Mouse (Mus musculus) neural tube, embryonic 11.5 days (tissue): Measurements from ENCODE around the gene Gm2026. TPM values are rescaled to one million over a fixed set of nuclear protein-coding genes. Genes with fewer than 3 reads are reported as not detected.
"Not testable (repeated sequence)": the region's sequence is repeated elsewhere in the genome, so short reads cannot be mapped to it uniquely, and the experiment has no call there.

Source experiments
- ATAC-seq: fragments of 200-750 bp; cut with Nextera tagmentation; 2 replicates; pipeline ENCODE4 v1.8.0; 2017; ENCODE audit warnings: moderate number of reproducible peaks, mild to moderate bottlenecking, moderate TSS enrichment, moderate library complexity; ENCODE audit not compliant: insufficient read depth, low FRiP score, low TSS enrichment
- DNase-seq: peaks from one replicate; pipeline ENCODE4 v3.0.0-alpha.2; 2015; ENCODE audit warnings: low spot score
- H3K27ac ChIP-seq: fragments of 300-500 bp; sonication (generic); 2 replicates; pipeline ENCODE4 v1.5.1; 2014; ENCODE audit warnings: low read depth, mild to moderate bottlenecking, low read length
- H3K27me3 ChIP-seq: fragments of 300-500 bp; sonication (generic); 2 replicates; pipeline ENCODE4 v1.6.1; 2014; ENCODE audit warnings: mild to moderate bottlenecking, low read length, mixed read lengths; ENCODE audit not compliant: control insufficient read depth, insufficient read depth
- H3K36me3 ChIP-seq: fragments of 300-500 bp; sonication (generic); 2 replicates; pipeline ENCODE4 v1.6.1; 2014; ENCODE audit warnings: mild to moderate bottlenecking, low read length, moderate library complexity, mixed read lengths; ENCODE audit not compliant: control insufficient read depth, insufficient read depth
- H3K4me1 ChIP-seq: fragments of 300-500 bp; sonication (generic); 2 replicates; pipeline ENCODE4 v1.6.1; 2014; ENCODE audit warnings: low read length, mixed read lengths; ENCODE audit not compliant: control insufficient read depth, insufficient read depth
- H3K4me2 ChIP-seq: fragments of 300-500 bp; sonication (generic); 2 replicates; pipeline ENCODE4 v1.6.1; 2014; ENCODE audit warnings: low read depth, mild to moderate bottlenecking, moderate library complexity
- H3K4me3 ChIP-seq: fragments of 300-500 bp; sonication (generic); 2 replicates; pipeline ENCODE4 v1.5.1; 2014; ENCODE audit warnings: low read depth, low read length
- H3K9ac ChIP-seq: fragments of 300-500 bp; sonication (generic); 2 replicates; pipeline ENCODE4 v1.6.1; 2014; ENCODE audit warnings: mild to moderate bottlenecking, low read length
- H3K9me3 ChIP-seq: fragments of 300-500 bp; sonication (generic); 2 replicates; pipeline ENCODE4 v1.6.1; 2016; ENCODE audit warnings: low read length; ENCODE audit not compliant: control insufficient read depth
- WGBS: fragments of 180-500 bp; shearing (Covaris S2); extraction: QIAGEN DNeasy Blood & Tissue Kit; methylation state at CpG from one replicate; pipeline ENCODE4 v1.1.7; 2014; 5-methylcytosine and 5-hydroxymethylcytosine counted together
- polyA plus RNA-seq: library from polyadenylated mRNA; unstranded; fragments of >200 nt; fragmentation: Nextera tagmentation; extraction: Ambion mirVana; gene quantifications from 2 replicates; pipeline ENCODE4 v1.2.1, GENCODE M21; 2014

Gm2026 gene
- polyA plus RNA-seq = 27.3 and 31.3 TPM in 2 replicates

DNA sequence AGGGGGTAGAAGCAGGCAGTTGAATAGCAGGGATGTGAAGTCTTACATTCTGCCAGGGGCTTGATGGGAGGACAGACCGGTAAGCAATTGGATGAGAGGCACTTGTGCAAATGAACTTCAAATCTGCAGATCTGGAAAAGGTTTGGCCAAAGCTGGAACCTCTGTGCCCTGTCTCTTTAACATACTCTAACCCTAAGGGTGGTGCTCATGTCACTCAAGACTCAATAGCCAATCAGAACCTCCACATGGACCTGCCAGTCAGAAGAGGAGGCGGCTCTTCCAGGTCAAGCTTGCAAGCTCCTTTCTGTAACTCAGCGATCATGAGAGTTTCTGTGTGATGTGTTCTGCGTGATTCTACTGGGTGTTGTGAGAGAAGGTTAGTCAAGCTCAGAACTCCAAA, at the start of gene Gm2026:
TSS of gene Gm2026 (plus strand) at position 301 of the 400 bp plus-strand sequence.
- not testable (repeated sequence) for ATAC-seq, DNase-seq, H3K27me3 ChIP-seq, H3K9ac ChIP-seq, H3K4me2 ChIP-seq, H3K4me3 ChIP-seq, H3K9me3 ChIP-seq, H3K4me1 ChIP-seq, H3K36me3 ChIP-seq, H3K27ac ChIP-seq
- no CpG with 5 or more reads among the region's 4 CpGs for WGBS

GRCm38 (mm10) chr2:175931000-175931399, 34.1 kb upstream of the Gm2026 start, which contains the start of gene Zfp966:
Gene Zfp966, minus strand, starts transcription at chr2:175931100.
- H3K27me3 ChIP-seq, H3K9me3 ChIP-seq, H3K4me3 ChIP-seq, ATAC-seq, H3K9ac ChIP-seq, H3K36me3 ChIP-seq, H3K27ac ChIP-seq, DNase-seq, H3K4me1 ChIP-seq, H3K4me2 ChIP-seq: not testable (repeated sequence)
- WGBS = no CpG with 5 or more reads among the region's 6 CpGs

Other genes with a start within 250 kb of the Gm2026 start
- not detected in 2 replicates for gene Gm2007, start 223.8 kb upstream of the Gm2026 start, polyA plus RNA-seq
- 3.1 and 3.2 TPM in 2 replicates for gene Gm14288, start 164.2 kb upstream of the Gm2026 start, polyA plus RNA-seq
- 21.7 and 23.3 TPM in 2 replicates for gene Gm6710, start 96.1 kb upstream of the Gm2026 start, polyA plus RNA-seq
- 3.8 and 4.2 TPM in 2 replicates for gene Zfp966, start 34.2 kb upstream of the Gm2026 start, polyA plus RNA-seq
- 1.2 and 1.7 TPM in 2 replicates for gene Gm2004, start 184.5 kb downstream of the Gm2026 start, polyA plus RNA-seq